Mouse (Mus musculus) liver, embryonic 11.5 days (tissue): ENCODE results near the gene Rspry1. TPM values are rescaled to one million over a fixed set of nuclear protein-coding genes. Genes with fewer than 3 reads are reported as not detected.
A peak's percentile ranks its signal among the peaks of the same experiment; 100 is the strongest.

Experiments
- ATAC-seq: fragments of 200-750 bp; cut with Nextera tagmentation; replicated peaks from 2 replicates; pipeline ENCODE4 v1.8.0; 2017; ENCODE audit warnings: moderate number of reproducible peaks, mild to moderate bottlenecking, moderate TSS enrichment, moderate library complexity; ENCODE audit not compliant: low FRiP score
- DNase-seq: peaks from one replicate; pipeline ENCODE4 v3.0.0-alpha.2; 2017; ENCODE audit warnings: low spot score
- H3K27ac ChIP-seq: fragments of 300-500 bp; sonication (generic); 2 replicates; pipeline ENCODE4 v1.5.1; 2014; ENCODE audit warnings: mild to moderate bottlenecking, low read depth, low read length, control low read depth
- H3K27me3 ChIP-seq: fragments of 300-500 bp; sonication (generic); replicated peaks from 2 replicates; pipeline ENCODE4 v1.6.1; 2014; ENCODE audit warnings: low read length, mixed read lengths; ENCODE audit not compliant: control insufficient read depth, insufficient read depth
- H3K36me3 ChIP-seq: fragments of 300-500 bp; sonication (generic); 2 replicates; pipeline ENCODE4 v1.6.1; 2014; ENCODE audit warnings: mild to moderate bottlenecking, low read length, moderate library complexity, mixed read lengths; ENCODE audit not compliant: control insufficient read depth, insufficient read depth
- H3K4me1 ChIP-seq: fragments of 300-500 bp; sonication (generic); replicated peaks from 2 replicates; pipeline ENCODE4 v1.6.1; 2014; ENCODE audit warnings: low read length, mixed read lengths; ENCODE audit not compliant: control insufficient read depth, insufficient read depth
- H3K4me2 ChIP-seq: fragments of 300-500 bp; sonication (generic); 2 replicates; pipeline ENCODE4 v1.6.1; 2014; ENCODE audit warnings: mild to moderate bottlenecking, control low read depth, moderate library complexity
- H3K4me3 ChIP-seq: fragments of 300-500 bp; sonication (generic); 2 replicates; pipeline ENCODE4 v1.5.1; 2014; ENCODE audit warnings: low read depth, low read length, control low read depth
- H3K9ac ChIP-seq: fragments of 300-500 bp; sonication (generic); 2 replicates; pipeline ENCODE4 v1.6.1; 2014; ENCODE audit warnings: low read depth, low read length, control low read depth
- H3K9me3 ChIP-seq: fragments of 300-500 bp; sonication (generic); 2 replicates; pipeline ENCODE4 v1.6.1; 2016; ENCODE audit warnings: low read length, inconsistent platforms, mixed read lengths; ENCODE audit not compliant: control insufficient read depth
- WGBS: fragments of 180-500 bp; shearing (Covaris S2); extraction: QIAGEN DNeasy Blood & Tissue Kit; methylation state at CpG from one replicate; pipeline ENCODE4 v1.1.7; 2014; 5-methylcytosine and 5-hydroxymethylcytosine counted together
- polyA plus RNA-seq: library from polyadenylated mRNA; unstranded; fragments of >200 nt; fragmentation: Nextera tagmentation; extraction: Ambion mirVana; gene quantifications from 2 replicates; pipeline ENCODE4 v1.2.1, GENCODE M21; 2014

The Rspry1 gene
- polyA plus RNA-seq, 1 experiment from 2014 or later, result 38.0 TPM

- no peaks in the 10 kb centered on the region for H3K9me3 ChIP-seq
- ATAC-seq, result no peak
- no peaks in the 10 kb centered on the region; the same call in 1 of the 2 replicates for H3K27me3 ChIP-seq
- H3K27ac ChIP-seq, result no peak overlapping the region
- H3K4me2 ChIP-seq, result no peak overlapping the region
- H3K36me3 ChIP-seq, result no peaks in the 10 kb centered on the region
- 76% methylated on average over 16 of the region's 16 CpGs for WGBS
- H3K4me3 ChIP-seq, result no peak overlapping the region
- H3K4me1 ChIP-seq, result no peaks in the 10 kb centered on the region
- no peak for DNase-seq
- no peak overlapping the region for H3K9ac ChIP-seq
These were observed 81.2 kb downstream of the Rspry1 start for GRCm38 (mm10) chr8:94682732-94683524.

GRCm38 (mm10) chr8:94684287-94684686 lies 82.5 kb downstream of the Rspry1 start:
- no peak for ATAC-seq
- 66% methylated on average over 4 of the region's 4 CpGs for WGBS

GRCm38 (mm10) chr8:94685953-94686352 lies 84.2 kb downstream of the Rspry1 start:
- no peak overlapping the region for H3K27ac ChIP-seq
- ATAC-seq, result no peak
- no peaks in the 10 kb centered on the region for H3K9me3 ChIP-seq
- no peaks in the 10 kb centered on the region for H3K36me3 ChIP-seq
- no peaks in the 10 kb centered on the region; the same call in 1 of the 2 replicates for H3K27me3 ChIP-seq
- no peak for DNase-seq
- WGBS, result 54% methylated on average over 9 of the region's 9 CpGs
- no peak overlapping the region for H3K4me2 ChIP-seq
- no peaks in the 10 kb centered on the region for H3K4me1 ChIP-seq
- H3K4me3 ChIP-seq, result no peak overlapping the region
- no peak overlapping the region for H3K9ac ChIP-seq

More at GRCm38 (mm10) chr8:94684287-94684686, 82.5 kb downstream of the Rspry1 start:
- no peaks in the 10 kb centered on the region for H3K4me1 ChIP-seq
- no peaks in the 10 kb centered on the region for H3K36me3 ChIP-seq
- no peak overlapping the region for H3K4me2 ChIP-seq
- DNase-seq, result no peak
- H3K4me3 ChIP-seq, result no peak overlapping the region
- no peak overlapping the region for H3K9ac ChIP-seq
- no peak overlapping the region for H3K27ac ChIP-seq
- no peaks in the 10 kb centered on the region for H3K9me3 ChIP-seq
- H3K27me3 ChIP-seq, result no peaks in the 10 kb centered on the region; the same call in 1 of the 2 replicates

GRCm38 (mm10) chr8:94694701-94695100 lies 93.0 kb downstream of the Rspry1 start:
- Histone ChIP-seq H3K4me3 (no peak overlapping the region), H3K27me3 (peaks cover 58% of the 10 kb centered on the region), H3K4me2 (no peak overlapping the region), H3K9ac (no peak overlapping the region), H3K36me3 (no peaks in the 10 kb centered on the region), H3K9me3 (no peaks in the 10 kb centered on the region), H3K4me1 (peaks cover 4% of the 10 kb centered on the region; the same call in 1 of the 2 replicates), H3K27ac (no peak overlapping the region)
- DNase-seq (no peak), ATAC-seq (no peak)
- WGBS, result 8% methylated on average over 6 of the region's 6 CpGs

- DNase-seq, result peak; percentile 50
- 2% methylated on average over 31 of the region's 31 CpGs for WGBS
These were observed 93.7 kb downstream of the Rspry1 start for GRCm38 (mm10) chr8:94695341-94695993.

GRCm38 (mm10) chr8:94695994-94696384 lies 94.3 kb downstream of the Rspry1 start, which contains the start of gene Pllp:
TSS of gene Pllp (minus strand) at chr8:94696278.
- Histone ChIP-seq H3K36me3 (no peaks in the 10 kb centered on the region), H3K9ac (no peak within 1 kb of the TSS), H3K27ac (no peak within 1 kb of the TSS), H3K4me2 (peak within 1 kb of the TSS; percentile 72), H3K4me1 (peaks cover 4% of the 10 kb centered on the region; the same call in 1 of the 2 replicates), H3K4me3 (peak within 1 kb of the TSS; percentile 51), H3K9me3 (no peaks in the 10 kb centered on the region), H3K27me3 (peaks cover 58% of the 10 kb centered on the region)
- DNase-seq, result peak; percentile 60
- ATAC-seq, result peak; percentile 61
- under 1% methylated on average over 41 of the region's 41 CpGs for WGBS

More at GRCm38 (mm10) chr8:94695341-94695993, 93.7 kb downstream of the Rspry1 start:
- H3K27me3 ChIP-seq, result peaks cover 58% of the 10 kb centered on the region
- no peaks in the 10 kb centered on the region for H3K9me3 ChIP-seq
- H3K27ac ChIP-seq, result no peak overlapping the region
- peak; percentile 41; the same call in 1 of the 2 replicates for ATAC-seq
- peak overlapping the region; percentile 51 for H3K4me3 ChIP-seq
- no peak overlapping the region for H3K9ac ChIP-seq
- H3K4me1 ChIP-seq, result peaks cover 4% of the 10 kb centered on the region; the same call in 1 of the 2 replicates
- peak overlapping the region; percentile 72 for H3K4me2 ChIP-seq
- H3K36me3 ChIP-seq, result no peaks in the 10 kb centered on the region

- Histone ChIP-seq H3K36me3 (no peaks in the 10 kb centered on the region), H3K4me1 (peaks cover 4% of the 10 kb centered on the region; the same call in 1 of the 2 replicates), H3K9ac (no peak overlapping the region), H3K4me2 (peak overlapping the region; percentile 72), H3K9me3 (no peaks in the 10 kb centered on the region), H3K27ac (no peak overlapping the region), H3K27me3 (peaks cover 58% of the 10 kb centered on the region), H3K4me3 (no peak overlapping the region)
- whole genome bisulfite sequencing, result 50% methylated on average over 3 of the region's 3 CpGs
- ATAC-seq (no peak), DNase-seq (no peak)
These were observed 94.8 kb downstream of the Rspry1 start for GRCm38 (mm10) chr8:94696566-94696965.

- H3K4me1 ChIP-seq, result peaks cover 8% of the 10 kb centered on the region; the same call in 1 of the 2 replicates
- DNase-seq (peak; percentile 14), ATAC-seq (no peak)
- no peak overlapping the region for H3K4me3 ChIP-seq
- no peaks in the 10 kb centered on the region for H3K9me3 ChIP-seq
- no peak overlapping the region for H3K9ac ChIP-seq
- no peak overlapping the region for H3K27ac ChIP-seq
- H3K36me3 ChIP-seq, result no peaks in the 10 kb centered on the region
- peaks cover 48% of the 10 kb centered on the region for H3K27me3 ChIP-seq
- 78% methylated on average over 6 of the region's 6 CpGs for WGBS
- H3K4me2 ChIP-seq, result no peak overlapping the region
These were observed 96.2 kb downstream of the Rspry1 start for GRCm38 (mm10) chr8:94697956-94698355.
